Mouse (Mus musculus) midbrain, embryonic 12.5 days (tissue): Measurements from ENCODE around the gene Rad1. TPM values are rescaled to one million over a fixed set of nuclear protein-coding genes. Genes with fewer than 3 reads are reported as not detected.
"Not testable (repeated sequence)": the region's sequence is repeated elsewhere in the genome, so short reads cannot be mapped to it uniquely, and the experiment has no call there.

ENCODE experiments used
- ATAC-seq: fragments of 200-750 bp; cut with Nextera tagmentation; 2 replicates; pipeline ENCODE4 v1.8.0; 2017; ENCODE audit warnings: low read depth, moderate TSS enrichment, moderate library complexity; ENCODE audit not compliant: low FRiP score
- H3K27ac ChIP-seq: fragments of 300-500 bp; sonication (generic); replicated peaks from 2 replicates; pipeline ENCODE4 v1.5.1; 2016; ENCODE audit warnings: mild to moderate bottlenecking
- H3K27me3 ChIP-seq: fragments of 300-500 bp; sonication (generic); 2 replicates; pipeline ENCODE4 v1.6.1; 2016; ENCODE audit warnings: mild to moderate bottlenecking
- H3K36me3 ChIP-seq: fragments of 300-500 bp; sonication (generic); 2 replicates; pipeline ENCODE4 v1.6.1; 2016
- H3K4me1 ChIP-seq: fragments of 300-500 bp; sonication (generic); 2 replicates; pipeline ENCODE4 v1.6.1; 2016
- H3K4me2 ChIP-seq: fragments of 300-500 bp; sonication (generic); replicated peaks from 2 replicates; pipeline ENCODE4 v1.6.1; 2016; ENCODE audit warnings: mild to moderate bottlenecking, moderate library complexity
- H3K4me3 ChIP-seq: fragments of 300-500 bp; sonication (generic); 2 replicates; pipeline ENCODE4 v1.5.1; 2016; ENCODE audit warnings: mild to moderate bottlenecking
- H3K9ac ChIP-seq: fragments of 300-500 bp; sonication (generic); replicated peaks from 2 replicates; pipeline ENCODE4 v1.6.1; 2016; ENCODE audit warnings: mild to moderate bottlenecking, moderate library complexity
- H3K9me3 ChIP-seq: fragments of 300-500 bp; sonication (generic); 2 replicates; pipeline ENCODE4 v1.6.1; 2016; ENCODE audit warnings: mild to moderate bottlenecking
- WGBS: fragments of 180-500 bp; shearing (Covaris S2); methylation state at CpG from one replicate; pipeline ENCODE4 v1.1.7; 2016; 5-methylcytosine and 5-hydroxymethylcytosine counted together
- polyA plus RNA-seq: library from polyadenylated mRNA; unstranded; fragments of >200 nt; fragmentation: Nextera tagmentation; extraction: Ambion mirVana; gene quantifications from 2 replicates; pipeline ENCODE4 v1.2.1, GENCODE M21; 2016

Gene Rad1
- polyA plus RNA-seq, 1 experiment from 2014 or later: 41.3 TPM

DNA sequence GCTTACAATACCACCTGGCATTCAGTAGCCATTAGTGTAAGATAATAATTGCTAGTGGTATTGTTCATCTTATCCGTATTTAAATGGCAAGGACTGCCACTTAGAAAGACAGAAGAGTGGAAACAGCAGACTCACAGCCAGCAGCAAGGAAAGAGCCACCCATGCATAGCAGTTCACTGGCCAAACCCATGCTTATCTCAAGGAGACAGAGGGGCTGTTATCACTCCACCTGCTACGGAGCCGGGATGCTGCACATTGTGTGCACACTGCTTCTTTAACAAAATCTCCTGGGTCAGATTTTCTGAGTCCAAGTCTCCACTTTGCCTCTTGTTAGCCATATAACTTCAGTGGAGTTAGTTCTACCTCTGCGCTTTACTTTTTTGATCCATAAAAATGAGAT, 45.5 kb downstream of the Rad1 start:
- WGBS: 85% methylated on average over 4 of the region's 4 CpGs
- H3K27ac ChIP-seq: no peak overlapping the region
- no peak overlapping the region for H3K4me3 ChIP-seq
- H3K4me1 ChIP-seq: 0 out of 2 replicates have a peak, but pooled peaks cover 3% of the 10 kb centered on the region
- no peaks in the 10 kb centered on the region for H3K36me3 ChIP-seq
- H3K9me3 ChIP-seq: no peaks in the 10 kb centered on the region
- H3K27me3 ChIP-seq: no peaks in the 10 kb centered on the region
- no peak for ATAC-seq
- no peak overlapping the region for H3K9ac ChIP-seq
- no peak overlapping the region for H3K4me2 ChIP-seq

DNA sequence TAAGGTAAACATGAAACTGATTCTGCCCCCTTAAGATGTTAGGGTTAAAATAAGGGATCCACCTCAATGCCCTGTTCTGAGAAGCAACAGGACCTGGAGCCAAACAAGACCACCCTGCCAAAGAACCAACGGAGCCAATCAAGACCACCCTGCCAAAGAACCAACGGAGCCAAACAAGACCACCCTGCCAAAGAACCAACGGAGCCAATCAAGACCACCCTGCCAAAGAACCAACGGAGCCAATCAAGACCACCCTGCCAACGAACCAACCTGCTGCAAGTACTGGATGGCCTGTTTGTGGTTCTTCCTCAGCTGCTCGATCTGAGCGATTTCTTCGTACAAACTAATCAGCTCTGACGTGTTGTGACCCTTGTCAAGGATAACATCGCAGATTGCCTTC, 47.5 kb downstream of the Rad1 start:
- not testable (repeated sequence) for H3K36me3 ChIP-seq, H3K27ac ChIP-seq, H3K9ac ChIP-seq, H3K4me3 ChIP-seq, ATAC-seq, H3K4me1 ChIP-seq, H3K4me2 ChIP-seq, H3K9me3 ChIP-seq, H3K27me3 ChIP-seq
- 88% methylated on average over 10 of the region's 10 CpGs for WGBS

DNA sequence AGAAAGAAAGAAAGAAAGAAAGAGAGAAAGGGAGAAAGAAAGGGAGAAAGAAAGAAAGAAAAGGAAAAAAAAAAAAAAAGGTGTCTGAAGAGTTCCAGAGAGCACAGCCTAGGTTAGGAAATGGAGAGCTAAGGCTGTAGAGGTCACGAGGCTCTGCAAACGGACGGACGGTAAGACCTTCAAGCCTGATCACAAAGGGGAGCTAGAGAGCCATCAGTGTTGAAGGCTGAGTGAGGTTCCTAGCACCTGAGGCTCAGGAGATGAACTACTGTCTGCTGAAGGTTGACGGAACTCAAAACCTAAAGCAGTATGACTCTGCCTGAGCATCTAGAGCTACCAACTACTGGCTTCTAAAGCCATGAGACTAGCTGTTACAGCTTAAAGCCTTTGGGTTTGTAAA, 48.8 kb downstream of the Rad1 start:
- Histone ChIP-seq H3K9ac (no peak overlapping the region), H3K4me1 (0 out of 2 replicates have a peak, but pooled peaks cover 3% of the 10 kb centered on the region), H3K9me3 (no peaks in the 10 kb centered on the region), H3K27ac (no peak overlapping the region), H3K27me3 (no peaks in the 10 kb centered on the region), H3K4me3 (no peak overlapping the region), H3K4me2 (no peak overlapping the region), H3K36me3 (no peaks in the 10 kb centered on the region)
- WGBS: 88% methylated on average over 5 of the region's 5 CpGs
- no peak for ATAC-seq

DNA sequence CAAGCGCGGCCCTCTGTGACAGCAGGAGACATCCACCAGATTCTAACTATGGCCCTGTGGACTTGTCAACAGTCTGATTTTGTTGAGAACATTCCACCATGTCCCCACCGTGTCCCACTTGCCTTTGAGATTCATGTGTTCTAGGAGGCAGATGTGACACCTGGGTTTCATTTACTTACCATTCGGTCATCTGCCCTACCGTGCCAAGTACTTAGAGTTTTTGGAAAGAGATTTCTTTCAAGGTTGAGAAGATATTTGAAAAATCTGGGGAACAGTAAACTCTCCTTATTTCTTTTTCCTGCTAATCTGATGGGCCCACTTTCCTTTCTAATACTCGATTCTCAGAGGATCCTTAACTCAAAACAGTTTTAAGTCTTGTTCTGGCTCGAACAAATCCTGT, 50.2 kb downstream of the Rad1 start:
- Histone ChIP-seq H3K36me3 (no peaks in the 10 kb centered on the region), H3K27me3 (no peaks in the 10 kb centered on the region), H3K4me1 (no peaks in the 10 kb centered on the region), H3K4me2 (no peak overlapping the region), H3K9ac (no peak overlapping the region), H3K9me3 (no peaks in the 10 kb centered on the region), H3K4me3 (no peak overlapping the region), H3K27ac (no peak overlapping the region)
- no peak for ATAC-seq
- 85% methylated on average over 7 of the region's 7 CpGs for WGBS

DNA sequence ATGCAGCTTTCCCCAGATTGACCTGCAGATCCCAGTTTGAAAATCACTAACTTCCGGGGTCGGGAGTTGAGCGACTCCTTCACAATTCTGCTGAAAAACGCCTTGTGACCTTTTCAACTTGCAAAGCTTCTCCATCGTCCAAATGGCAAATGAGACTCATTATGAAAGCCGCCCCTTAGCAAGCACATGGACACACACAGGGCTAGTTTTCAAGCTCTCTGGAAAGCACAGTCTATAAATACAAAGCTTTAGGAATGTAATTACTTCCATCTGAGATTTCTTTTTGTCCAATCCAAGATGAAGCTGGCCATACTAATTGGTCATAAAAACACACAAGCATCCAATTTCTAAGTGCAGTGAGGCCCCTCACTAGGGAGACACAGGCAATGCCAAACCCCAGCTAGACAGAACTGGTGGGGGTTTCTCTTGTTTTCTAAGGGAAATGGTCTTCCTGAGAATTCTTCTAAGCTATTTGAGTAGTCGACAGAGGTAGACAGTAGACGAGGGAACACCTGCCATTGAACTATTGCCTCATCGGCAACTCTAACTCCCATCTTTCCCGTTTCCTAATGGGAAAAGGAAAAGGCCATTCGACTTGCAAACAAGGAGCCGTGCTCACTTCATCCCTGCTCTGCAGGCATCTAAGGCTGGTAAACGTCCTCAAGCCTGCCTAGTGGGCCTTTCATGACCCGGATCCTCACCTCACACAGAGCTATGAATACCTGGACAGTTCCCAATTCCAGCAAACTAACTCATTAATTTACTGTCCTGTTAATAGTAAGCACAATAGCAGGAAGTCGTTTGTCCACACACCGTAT, 54.7 kb downstream of the Rad1 start:
- Histone ChIP-seq H3K27me3 (no peaks in the 10 kb centered on the region), H3K4me2 (no peak overlapping the region), H3K4me1 (no peaks in the 10 kb centered on the region), H3K9ac (no peak overlapping the region), H3K4me3 (no peak overlapping the region), H3K9me3 (no peaks in the 10 kb centered on the region), H3K27ac (no peak overlapping the region), H3K36me3 (no peaks in the 10 kb centered on the region)
- no peak for ATAC-seq
- 88% methylated on average over 16 of the region's 16 CpGs for WGBS

Other genes starting within 250 kb of the Rad1 start
- gene Gm21973, start 160.6 kb upstream of the Rad1 start, polyA plus RNA-seq: not detected in 2 replicates
- gene Agxt2, start 127.5 kb upstream of the Rad1 start, polyA plus RNA-seq: not detected in 2 replicates
- gene Dnajc21, start 15.5 kb upstream of the Rad1 start, polyA plus RNA-seq: 16.3 and 18.6 TPM in 2 replicates
- gene Brix1, start 71 bp upstream of the Rad1 start, polyA plus RNA-seq: 101 and 119 TPM in 2 replicates
- gene Ttc23l, start 72.7 kb downstream of the Rad1 start, polyA plus RNA-seq: not detected in 2 replicates
- 68.8 and 81.3 TPM in 2 replicates for gene Rai14, start 228.6 kb downstream of the Rad1 start, polyA plus RNA-seq